Mouse (Mus musculus): ENCODE results near the gene Tmem97. TPM values are rescaled to one million over a fixed set of nuclear protein-coding genes. Genes with fewer than 3 reads are reported as not detected.

Tmem97 gene
- polyA plus RNA-seq, 1 experiment: 20.6 TPM

DNA sequence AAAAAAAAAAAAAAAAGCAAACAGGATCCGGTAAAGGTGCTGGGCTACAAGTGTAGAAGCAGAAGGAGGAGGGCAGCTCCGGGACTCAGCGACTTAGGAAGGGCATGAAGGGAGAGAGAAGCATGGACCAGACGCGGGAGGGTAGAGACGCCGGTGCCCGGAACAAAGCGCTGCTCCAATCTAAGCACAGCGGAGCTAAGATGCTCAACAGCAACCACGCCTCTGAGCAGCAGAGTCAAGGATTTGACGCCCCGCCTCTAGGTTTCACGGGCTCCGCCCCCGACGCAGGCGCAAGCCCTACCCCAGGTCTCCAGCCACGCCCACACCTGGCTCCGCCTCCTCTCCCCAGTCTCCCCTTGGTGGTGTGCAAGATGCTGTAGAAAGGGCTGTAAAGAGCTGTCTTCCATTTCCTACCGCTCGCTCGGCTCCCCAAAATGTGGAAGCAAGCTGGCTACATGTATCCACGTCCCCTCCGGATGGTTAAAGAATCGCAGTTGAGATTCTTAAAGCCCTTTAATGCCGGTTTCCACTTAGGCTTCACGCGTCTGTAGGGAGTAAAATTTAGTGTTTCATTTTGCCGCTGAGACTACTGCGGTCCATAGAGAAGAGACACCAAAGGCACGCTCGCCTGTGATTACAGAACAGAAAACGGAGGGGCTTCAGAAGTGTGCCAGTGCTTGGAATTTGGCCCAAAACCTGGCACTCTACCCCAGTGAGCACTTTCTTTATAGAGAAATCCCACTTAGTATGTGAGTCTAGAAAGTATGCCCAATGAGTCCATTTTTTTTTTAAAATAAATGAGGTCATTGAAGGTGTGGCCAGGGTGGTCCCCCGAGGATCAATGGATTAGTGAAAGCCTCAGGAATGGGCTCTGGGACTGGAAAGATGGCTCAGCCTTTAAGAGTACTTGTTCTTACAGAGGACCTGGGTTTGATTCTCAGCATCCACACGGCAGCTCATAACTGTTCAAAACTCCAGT lies 52.7 kb downstream of the Tmem97 start, which contains the start of gene Sarm1:
Gene Sarm1 (minus strand): TSS at position 211 of the 979 bp plus-strand sequence.
- peak; percentile 99 for DNase-seq
- no peak within 1 kb of the TSS for H3K27ac ChIP-seq (ENCODE audit: control insufficient read depth, insufficient read depth, low read length)

DNA sequence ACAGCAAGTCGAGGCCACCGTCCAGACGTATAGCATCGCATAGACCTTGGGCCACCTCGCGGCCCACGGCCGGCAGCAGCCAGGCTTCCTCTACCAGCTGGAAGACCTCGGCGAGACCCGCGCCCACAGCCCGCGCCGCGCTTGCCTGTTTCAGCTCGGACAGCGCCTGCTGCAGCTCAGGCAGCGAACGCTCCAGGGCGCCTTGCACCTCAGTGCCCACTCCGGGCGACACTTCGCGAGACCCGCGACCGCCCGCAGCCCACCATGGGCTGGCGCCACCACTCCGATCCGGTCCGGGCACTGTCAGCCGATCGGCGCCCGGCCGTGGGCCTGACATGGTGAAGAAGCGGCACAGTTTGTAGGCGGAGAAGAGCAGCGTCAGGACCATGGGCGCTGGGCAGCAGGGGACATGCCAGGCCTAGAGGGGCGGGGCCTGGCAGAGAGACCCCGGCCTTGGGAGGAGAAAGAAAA lies 53.5 kb downstream of the Tmem97 start:
- H3K4me1 ChIP-seq (replicated peaks; ENCODE audit: control insufficient read depth, insufficient read depth, low read length): peaks cover 15% of the 10 kb centered on the region
- H3K27ac ChIP-seq (ENCODE audit: control insufficient read depth, insufficient read depth, low read length): no peak overlapping the region
- WGBS: 2% methylated on average over 44 of the region's 44 CpGs
- peak overlapping the region; percentile 43 for H3K4me3 ChIP-seq (ENCODE audit: control insufficient read depth, insufficient read depth, low read length)
- peak; percentile 27 for DNase-seq
- TF ChIP-seq CTCF (IDR thresholded peaks at IDR 0.05; ENCODE audit: borderline replicate concordance, control insufficient read depth, extremely low read depth, insufficient read depth, low read length, poor library complexity): 0 out of 2 replicates have a peak, but pooled peaks have one; percentile 13
- TF ChIP-seq POLR2A (IDR thresholded peaks at IDR 0.05; ENCODE audit: control insufficient read depth, extremely low read depth, insufficient read depth, low read length, poor library complexity): no peak
- H3K36me3 ChIP-seq (ENCODE audit: control insufficient read depth, insufficient read depth, low read length): no peaks in the 10 kb centered on the region
- peaks cover 6% of the 10 kb centered on the region for H3K27me3 ChIP-seq (ENCODE audit: control insufficient read depth, insufficient read depth, low read length)

More for the DNA sequence above, 52.7 kb downstream of the Tmem97 start, which contains the start of gene Sarm1:
- TF ChIP-seq POLR2A (IDR thresholded peaks at IDR 0.05; ENCODE audit: control insufficient read depth, extremely low read depth, insufficient read depth, low read length, poor library complexity) (peak; percentile 19; the same call in 1 of the 2 replicates), CTCF (IDR thresholded peaks at IDR 0.05; ENCODE audit: borderline replicate concordance, control insufficient read depth, extremely low read depth, insufficient read depth, low read length, poor library complexity) (no peak)
- Histone ChIP-seq H3K27me3 (ENCODE audit: control insufficient read depth, insufficient read depth, low read length) (peaks cover 6% of the 10 kb centered on the region), H3K4me1 (replicated peaks; ENCODE audit: control insufficient read depth, insufficient read depth, low read length) (peaks cover 15% of the 10 kb centered on the region), H3K4me3 (ENCODE audit: control insufficient read depth, insufficient read depth, low read length) (peak within 1 kb of the TSS; percentile 43), H3K36me3 (ENCODE audit: control insufficient read depth, insufficient read depth, low read length) (no peaks in the 10 kb centered on the region)
- WGBS: 3% methylated on average over 36 of the region's 36 CpGs

- peaks cover 6% of the 10 kb centered on the region for H3K27me3 ChIP-seq (ENCODE audit: control insufficient read depth, insufficient read depth, low read length)
- H3K4me1 ChIP-seq (replicated peaks; ENCODE audit: control insufficient read depth, insufficient read depth, low read length): peaks cover 15% of the 10 kb centered on the region
- H3K27ac ChIP-seq (ENCODE audit: control insufficient read depth, insufficient read depth, low read length): no peak overlapping the region
- 17% methylated on average over 6 of the region's 6 CpGs for WGBS
- H3K36me3 ChIP-seq (ENCODE audit: control insufficient read depth, insufficient read depth, low read length): no peaks in the 10 kb centered on the region
- no peak for TF ChIP-seq POLR2A (IDR thresholded peaks at IDR 0.05; ENCODE audit: control insufficient read depth, extremely low read depth, insufficient read depth, low read length, poor library complexity)
- no peak for TF ChIP-seq CTCF (IDR thresholded peaks at IDR 0.05; ENCODE audit: borderline replicate concordance, control insufficient read depth, extremely low read depth, insufficient read depth, low read length, poor library complexity)
- H3K4me3 ChIP-seq (ENCODE audit: control insufficient read depth, insufficient read depth, low read length): no peak overlapping the region
- peak; percentile 15 for DNase-seq
Measured at GRCm38 (mm10) chr11:78495904-78496303, 54.7 kb downstream of the Tmem97 start.

Other genes starting within 250 kb of the Tmem97 start
- gene Spag5, start 249.2 kb downstream of the Tmem97 start, polyA plus RNA-seq (2012; rRNA removed): 46.1 and 52.7 TPM in 2 replicates
- gene Aldoc, start 227.8 kb downstream of the Tmem97 start, polyA plus RNA-seq (2012; rRNA removed): 2.4 and 3.0 TPM in 2 replicates
- 88.3 and 95.0 TPM in 2 replicates for gene Pigs, start 222.4 kb downstream of the Tmem97 start, polyA plus RNA-seq (2012; rRNA removed)
- gene Unc119, start 207.3 kb downstream of the Tmem97 start, polyA plus RNA-seq (2012; rRNA removed): 31.1 and 42.0 TPM in 2 replicates
- gene Foxn1, start 164.2 kb downstream of the Tmem97 start, polyA plus RNA-seq (2012; rRNA removed): 27.0 and 31.3 TPM in 2 replicates
- 0.61 and 0.68 TPM in 2 replicates for gene Slc13a2, start 128.6 kb downstream of the Tmem97 start, polyA plus RNA-seq (2012; rRNA removed)
- 8.3 and 11.2 TPM in 2 replicates for gene Slc46a1, start 85.1 kb downstream of the Tmem97 start, polyA plus RNA-seq (2012; rRNA removed)
- gene Sarm1, start 53.0 kb downstream of the Tmem97 start, polyA plus RNA-seq (2012; rRNA removed): 0.62 and 0.97 TPM in 2 replicates
- 5.5 and 8.9 TPM in 2 replicates for gene Vtn, start 51.7 kb downstream of the Tmem97 start, polyA plus RNA-seq (2012; rRNA removed)
- 0.09 and 0.13 TPM in 2 replicates for gene Sebox, start 47.3 kb downstream of the Tmem97 start, polyA plus RNA-seq (2012; rRNA removed)
- gene Tmem199, start 38.6 kb downstream of the Tmem97 start, polyA plus RNA-seq (2012; rRNA removed): 13.5 and 17.3 TPM in 2 replicates
- 41.3 and 43.6 TPM in 2 replicates for gene Poldip2, start 38.6 kb downstream of the Tmem97 start, polyA plus RNA-seq (2012; rRNA removed)
- gene Tnfaip1, start 14.4 kb downstream of the Tmem97 start, polyA plus RNA-seq (2012; rRNA removed): 13.4 and 14.3 TPM in 2 replicates
- gene Ift20, start 14.4 kb downstream of the Tmem97 start, polyA plus RNA-seq (2012; rRNA removed): 58.4 and 60.7 TPM in 2 replicates
- 46.7 and 52.6 TPM in 2 replicates for gene Nlk, start 146.6 kb upstream of the Tmem97 start, polyA plus RNA-seq (2012; rRNA removed)
- 75.6 and 78.7 TPM in 2 replicates for gene Ccnq, start 201.0 kb upstream of the Tmem97 start, polyA plus RNA-seq (2012; rRNA removed)